Comparison of ENCODE assay signal across 14 mouse cellular contexts in the genomic region with DNA sequence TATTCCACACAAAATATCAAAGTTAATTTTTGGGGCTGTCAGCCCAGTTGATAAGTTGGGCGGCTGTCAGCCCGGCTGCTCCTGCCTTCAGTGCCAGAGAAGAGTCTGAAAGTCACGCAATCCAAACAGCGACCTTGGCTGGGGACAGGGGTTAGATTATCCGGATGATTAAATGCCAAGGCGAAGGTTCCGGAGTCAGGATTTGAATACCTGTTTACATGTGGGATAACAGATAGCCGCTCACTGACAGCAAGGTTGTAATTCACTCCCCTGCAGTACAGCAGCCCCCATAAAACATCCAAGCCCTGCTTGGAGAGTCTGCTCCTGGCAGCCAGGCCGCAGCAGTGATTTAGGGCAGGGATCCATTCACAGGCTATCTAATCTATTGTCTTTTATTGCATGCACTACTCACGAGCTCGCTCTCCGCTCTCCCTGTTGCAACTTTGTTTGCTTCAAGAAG.
DNase-seq lines count a peak whose midpoint lies in the region; ATAC-seq and TF ChIP-seq lines count a peak whose summit lies in the region.
"Had no signal": no experiment of that assay in that cellular context is flagged by ENCODE, and none has a peak within 500 bp of the region (broad histone marks: within the 10 kb centered on the region; RNA-seq: fewer than 3 reads in every experiment).

No protein-coding gene starts in this region.

- ATAC-seq in stomach, postnatal 0 days (ENCODE audit: low FRiP score, low TSS enrichment): no peak

- H3K9me3 ChIP-seq in stomach, postnatal 0 days (ENCODE audit: control insufficient read depth, low read length): no peaks in the 10 kb centered on the region

- WGBS in stomach, postnatal 0 days: 32% methylated on average over 12 of the region's 12 CpGs

- no peak for TF ChIP-seq CTCF in stomach, postnatal 0 days (IDR thresholded peaks at IDR 0.05; ENCODE audit: low read depth)

- intact Hi-C loops in gastrocnemius, postnatal 36 days (cut with DNase I): no loop called here

- TF ChIP-seq EP300 in stomach, postnatal 0 days (optimal IDR thresholded peaks at IDR 0.05): no peak

- no peak overlapping the region for H3K4me2 ChIP-seq in stomach, postnatal 0 days (replicated peaks; ENCODE audit: low read depth)

- no peaks in the 10 kb centered on the region for H3K4me1 ChIP-seq in stomach, postnatal 0 days (replicated peaks; ENCODE audit: control insufficient read depth, insufficient read depth)

- no peak overlapping the region for H3K9ac ChIP-seq in stomach, postnatal 0 days (ENCODE audit: low read length)

- no peaks in the 10 kb centered on the region for H3K36me3 ChIP-seq in stomach, postnatal 0 days (ENCODE audit: control insufficient read depth, insufficient read depth, low read length)

- H3K27me3 ChIP-seq in stomach, postnatal 0 days (ENCODE audit: control insufficient read depth, insufficient read depth, low read length): no peaks in the 10 kb centered on the region

- H3K4me3 ChIP-seq in stomach, postnatal 0 days (ENCODE audit: low read depth, low read length): no peak overlapping the region
- H3K4me3 ChIP-seq: myocyte had no signal

- no peak overlapping the region for H3K27ac ChIP-seq in stomach, postnatal 0 days (replicated peaks)

- peak; percentile 20 to 29 for DNase-seq in cerebellum, postnatal 25 days
- no peak for DNase-seq in cerebellum, adult 9-11 months
- peak; percentile 52 to 71 for DNase-seq in layer of hippocampus, postnatal 14 days (ENCODE audit: low spot score in 2 of 2)
- no peak for DNase-seq in layer of hippocampus, adult 11-12 months (ENCODE audit: low spot score)
- peak; percentile 1 for DNase-seq in gonadal fat pad, adult 2 months (ENCODE audit: low read depth)
- DNase-seq in stomach, postnatal 0 days (ENCODE audit: low spot score): peak; percentile 10
- no peak for DNase-seq in gastrocnemius, postnatal 36 days
- DNase-seq in lung, postnatal 14 days: no peak
- DNase-seq: gastrocnemius, postnatal 14 days; heart, postnatal 36 days; kidney, postnatal 10 days; right cerebral cortex, adult 18-20 months; thymus, postnatal 14 days had no signal

Comparison
In these comparisons a context has a peak if more than half of its experiments do, and no peak if none do; other contexts are left out.
1. DNase-seq: peak in cerebellum, postnatal 25 days (2 of 2), layer of hippocampus, postnatal 14 days (2 of 2), gonadal fat pad, adult 2 months (single experiment) and stomach, postnatal 0 days (single experiment); none in cerebellum, adult 9-11 months (single experiment), layer of hippocampus, adult 11-12 months (single experiment), gastrocnemius, postnatal 36 days (0 of 2) and lung, postnatal 14 days (single experiment).